Mouse (Mus musculus): ENCODE data around the gene Hsp90aa1.
"Not testable (repeated sequence)": the region's sequence is repeated elsewhere in the genome, so short reads cannot be mapped to it uniquely, and the experiment has no call there.

The Hsp90aa1 gene

DNA sequence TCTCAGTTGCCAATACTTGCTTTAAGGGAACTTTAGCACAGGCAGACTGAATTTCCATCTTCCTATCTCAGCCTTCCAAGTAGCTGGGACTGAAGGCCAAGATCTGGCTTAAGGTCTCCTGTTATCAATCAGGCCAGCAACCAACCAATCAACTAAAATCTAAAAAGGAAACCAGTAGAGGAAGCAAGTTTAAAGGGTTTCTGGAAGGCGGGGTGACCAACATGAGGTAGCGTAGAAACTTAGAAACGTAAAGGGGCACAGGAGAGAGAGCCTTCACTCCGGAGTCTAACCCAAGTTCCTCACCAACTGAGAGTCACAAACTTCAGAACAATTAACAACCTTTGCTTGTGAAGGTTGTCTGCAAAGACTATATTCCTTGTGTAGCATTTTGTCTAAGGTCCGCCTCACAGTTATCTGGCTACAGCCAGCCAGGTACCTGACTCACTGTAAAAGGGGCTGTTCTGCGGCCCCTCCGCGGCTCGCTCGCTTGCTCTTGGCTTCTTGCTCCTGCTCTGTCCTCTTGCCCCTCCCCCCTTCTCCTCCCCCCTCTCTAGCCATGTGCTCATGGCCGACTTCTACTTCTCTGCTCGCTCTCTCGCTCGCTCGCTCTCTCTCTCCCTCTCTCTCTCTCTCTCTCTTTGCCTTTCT is 3.9 kb downstream of the Hsp90aa1 start:
- DNase-seq (ENCODE audit: low read depth, low spot score), result no peak

DNA sequence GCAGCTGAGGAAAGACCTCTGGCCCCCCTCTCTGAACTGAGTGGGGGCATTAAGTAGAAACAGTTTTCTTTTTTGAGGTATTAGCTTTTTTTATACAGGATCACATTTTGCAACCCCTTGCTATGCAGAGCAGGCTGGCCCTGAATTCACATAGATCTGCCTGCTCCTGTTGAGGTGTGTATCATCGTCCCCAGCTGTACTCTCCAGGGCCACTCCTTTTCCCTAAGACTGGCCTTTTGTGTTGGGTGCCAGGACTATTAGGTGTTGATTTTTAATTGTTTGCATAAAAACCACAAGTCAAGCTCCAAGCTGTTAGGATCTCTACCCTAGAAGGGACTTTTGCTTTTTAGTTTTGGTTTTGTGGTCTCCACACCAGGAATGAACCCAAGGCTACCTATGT is 4.4 kb downstream of the Hsp90aa1 start:
- no peak for DNase-seq (ENCODE audit: low read depth, low spot score)

DNA sequence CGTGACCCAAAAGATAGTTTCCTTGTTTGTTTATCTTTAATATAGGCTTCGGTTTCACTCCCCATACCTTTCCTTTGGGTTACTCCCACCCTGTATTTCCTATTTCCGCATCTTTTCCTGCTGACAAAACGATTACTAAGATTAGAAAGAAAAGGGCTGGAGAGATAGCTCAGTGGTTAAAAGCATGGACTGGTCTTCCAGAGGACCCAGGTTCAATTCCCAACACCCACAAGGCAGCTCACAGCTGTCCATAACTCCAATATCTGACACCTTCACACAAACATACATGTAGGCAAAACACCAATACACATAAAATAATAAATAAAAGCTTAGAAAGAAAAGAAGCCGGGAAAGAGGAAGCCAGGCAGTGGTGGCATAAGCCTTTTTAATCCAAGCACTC is 5.1 kb downstream of the Hsp90aa1 start:
- no peak for DNase-seq (ENCODE audit: low read depth, low spot score)

DNA sequence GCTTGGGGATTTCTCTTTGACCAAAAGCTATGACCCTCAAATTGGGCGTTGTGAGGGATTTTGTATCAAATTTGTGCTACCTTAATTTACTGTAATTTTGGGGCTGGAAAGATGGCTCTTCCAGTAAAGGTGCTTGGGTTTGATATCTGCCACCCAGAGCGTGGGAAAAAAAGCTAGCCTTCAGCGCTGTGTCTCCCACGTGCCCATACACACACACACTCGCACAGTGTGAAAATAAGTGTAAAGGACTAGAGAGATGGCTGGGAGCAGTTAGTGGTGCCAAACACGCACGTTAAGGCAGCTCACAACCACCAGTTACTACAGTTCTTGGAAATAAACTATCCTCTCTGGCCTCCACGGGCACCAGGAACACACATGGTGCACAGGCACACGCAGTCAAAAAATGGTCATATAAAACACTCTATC is 5.5 kb downstream of the Hsp90aa1 start:
- no peak for DNase-seq (ENCODE audit: low read depth, low spot score)

DNA sequence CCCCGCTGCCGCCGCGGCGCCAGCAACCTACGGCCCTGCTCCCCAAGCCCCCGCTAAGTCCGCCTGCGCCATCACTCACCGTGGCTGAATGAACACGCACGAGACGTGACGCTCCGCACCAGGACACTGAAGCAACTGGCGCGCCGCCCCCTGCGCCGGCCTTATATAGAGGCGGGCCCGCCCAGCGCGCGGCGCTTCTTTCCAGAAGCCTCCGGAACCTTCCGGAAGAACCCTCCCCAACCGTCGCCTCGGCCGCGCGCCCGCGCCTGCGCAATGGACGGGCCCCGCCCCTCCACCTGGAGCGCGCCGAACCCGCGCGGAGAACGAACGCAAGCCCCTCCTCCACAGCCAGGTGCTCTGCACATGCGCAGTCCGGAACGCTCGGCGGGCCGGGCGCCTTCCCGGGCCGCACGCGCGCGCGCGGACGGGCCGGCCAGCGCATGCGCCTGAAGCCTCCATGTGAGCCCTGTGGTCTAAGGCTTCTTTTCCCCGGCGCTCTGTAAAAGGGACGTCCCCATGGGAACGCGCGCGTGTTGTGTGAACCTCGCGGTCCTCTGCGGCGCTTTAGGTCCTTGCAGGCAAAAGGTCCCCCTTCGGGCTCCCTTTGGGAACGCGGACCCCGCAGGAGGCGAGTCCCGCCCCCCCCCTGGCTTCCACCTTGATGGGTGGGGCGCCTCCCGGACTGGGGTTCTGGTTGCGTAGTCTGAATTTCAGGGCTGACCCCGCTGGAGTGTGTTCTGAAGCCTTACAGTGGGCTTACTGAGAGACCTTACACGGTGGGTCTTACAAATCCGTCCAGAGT is 6.2 kb downstream of the Hsp90aa1 start:
- DNase-seq (ENCODE audit: low read depth, low spot score), result peak; percentile 96

DNA sequence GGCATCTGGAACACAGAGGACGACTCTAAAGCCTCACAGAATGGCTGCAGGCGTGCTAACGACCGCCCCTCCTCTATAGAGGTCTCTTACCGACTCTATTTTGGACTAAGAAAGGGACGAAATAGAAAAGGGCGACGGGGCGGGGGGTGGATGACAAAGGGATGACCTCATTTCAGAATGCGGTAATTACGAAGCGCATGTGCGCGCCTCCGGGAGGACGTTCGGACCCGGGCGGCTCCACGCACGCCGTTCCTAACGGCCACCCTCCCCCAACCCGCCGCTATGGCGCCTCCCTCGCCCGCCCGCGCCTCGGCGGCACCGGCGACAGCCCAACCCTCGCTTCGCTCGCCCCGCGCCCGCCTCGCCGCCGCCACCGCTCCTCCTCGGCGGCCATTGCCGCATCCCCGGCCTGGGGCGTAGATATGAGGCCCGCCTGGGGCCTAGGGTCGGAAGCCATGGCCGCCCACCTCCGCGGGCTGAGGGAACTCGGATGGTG is 6.8 kb downstream of the Hsp90aa1 start:
- peak; percentile 44 for DNase-seq (ENCODE audit: low read depth, low spot score)

DNA sequence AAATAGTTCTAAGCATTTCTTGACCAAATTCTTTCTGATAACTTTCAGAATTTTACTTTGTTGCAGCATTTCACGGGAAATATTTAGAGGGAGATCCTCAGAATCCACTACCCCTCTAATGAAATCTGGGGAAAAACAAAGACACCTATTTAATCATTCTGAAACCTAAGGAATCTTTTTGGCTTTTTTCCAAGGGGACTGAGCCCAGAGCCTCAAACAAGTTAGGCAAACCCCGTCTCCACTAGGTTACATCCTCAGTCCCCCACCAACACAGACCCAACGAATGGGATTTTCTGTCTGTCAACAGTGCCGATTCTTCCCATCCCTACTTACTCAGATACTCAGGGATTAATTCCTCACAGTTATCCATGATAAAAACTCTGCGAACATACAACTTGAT is 9.2 kb downstream of the Hsp90aa1 start:
- not testable (repeated sequence) for DNase-seq (ENCODE audit: low read depth, low spot score)

DNA sequence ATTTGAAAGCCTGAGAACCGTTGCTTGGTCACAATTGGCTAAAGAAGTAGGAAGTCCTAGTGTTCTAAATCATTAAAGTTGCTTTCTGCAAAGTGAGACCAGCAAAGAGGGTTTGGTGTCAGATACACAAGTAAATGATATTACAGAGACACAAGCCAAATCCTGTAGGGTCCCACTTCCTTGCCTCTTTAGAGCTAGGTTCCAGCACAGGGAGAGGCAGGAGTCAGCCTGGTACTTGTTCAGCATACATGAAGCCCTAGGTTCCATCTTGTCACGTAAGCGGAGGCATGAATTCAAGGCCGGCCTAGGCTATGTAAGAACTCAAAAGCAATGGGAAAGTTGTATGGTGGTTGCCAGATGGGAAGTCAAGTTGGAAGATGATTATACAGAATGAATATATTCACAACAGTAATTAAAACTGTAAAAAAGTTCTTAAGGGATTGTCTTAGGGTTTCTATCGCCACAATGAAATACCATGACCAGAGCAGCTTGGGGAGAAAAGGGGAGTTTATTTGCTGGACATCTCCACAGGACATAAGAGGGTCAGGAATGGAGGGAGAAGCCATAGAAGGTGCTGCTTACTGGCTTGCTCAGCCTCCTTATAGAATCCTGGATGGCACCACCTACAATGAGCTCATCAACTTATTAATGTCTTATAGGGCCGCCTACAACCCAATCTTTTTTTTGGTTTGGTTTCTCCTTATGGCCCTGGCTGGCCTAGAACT is 12.4 kb downstream of the Hsp90aa1 start:
- DNase-seq (ENCODE audit: low read depth, low spot score), result no peak

DNA sequence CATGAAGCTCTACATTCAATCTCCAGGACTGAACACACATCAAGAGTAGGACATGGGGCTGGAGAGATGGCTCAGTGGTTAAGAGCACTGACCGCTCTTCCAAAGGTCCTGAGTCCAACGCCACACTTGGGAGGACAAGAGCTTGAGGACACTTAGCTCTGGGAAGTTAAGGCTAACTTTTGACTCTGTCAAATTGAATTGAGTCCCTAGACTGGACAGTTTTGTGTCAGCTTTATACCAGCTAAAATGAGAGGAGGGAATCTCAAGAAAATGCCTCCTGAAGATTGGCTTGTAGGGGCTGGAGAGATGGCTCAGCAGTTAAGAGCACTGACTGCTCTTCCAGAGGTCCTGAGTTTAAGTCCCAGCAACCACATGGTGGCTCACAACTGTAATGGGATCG is 13.6 kb downstream of the Hsp90aa1 start:
- DNase-seq (ENCODE audit: low read depth, low spot score), result not testable (repeated sequence)

DNA sequence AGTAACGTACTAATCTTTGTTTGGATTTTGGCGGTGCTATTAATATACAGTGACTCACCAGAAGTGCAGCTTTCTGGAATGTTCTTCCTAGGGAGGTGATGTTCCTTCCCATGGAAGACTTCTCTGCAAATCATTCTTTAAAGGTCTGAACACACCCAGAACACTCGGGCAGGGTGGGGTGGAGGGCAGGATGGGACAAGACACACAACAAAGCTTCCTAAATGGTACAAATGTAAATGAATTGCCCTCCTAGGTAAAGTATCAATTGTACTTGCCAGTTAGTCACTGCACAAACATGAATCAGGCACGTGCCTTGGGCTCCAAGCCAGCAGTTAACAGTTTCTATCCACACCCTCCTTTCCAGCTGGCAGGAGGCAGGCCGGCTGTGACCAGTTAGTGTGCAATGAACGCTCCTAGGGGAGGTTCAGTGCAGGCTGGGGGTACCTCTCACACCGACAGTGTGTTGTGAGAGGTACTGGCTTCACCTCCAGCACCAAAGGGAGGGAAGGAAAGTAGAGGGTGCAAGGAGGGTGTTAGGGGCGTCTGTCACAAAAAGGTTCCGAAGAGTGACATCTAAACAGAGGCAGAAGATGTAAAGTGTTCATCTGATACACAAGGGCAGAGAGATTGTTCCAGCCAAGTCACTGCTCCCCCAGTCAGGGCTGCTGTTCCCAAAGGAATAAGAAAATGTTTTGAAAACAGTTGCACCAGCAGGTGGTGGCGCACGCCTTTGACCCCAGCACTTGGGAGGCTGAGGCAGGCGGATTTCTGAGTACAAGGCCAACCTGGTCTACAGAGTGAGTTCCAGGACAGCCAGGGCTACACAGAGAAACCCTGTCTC is 14.4 kb downstream of the Hsp90aa1 start:
- DNase-seq (ENCODE audit: low read depth, low spot score), result no peak

DNA sequence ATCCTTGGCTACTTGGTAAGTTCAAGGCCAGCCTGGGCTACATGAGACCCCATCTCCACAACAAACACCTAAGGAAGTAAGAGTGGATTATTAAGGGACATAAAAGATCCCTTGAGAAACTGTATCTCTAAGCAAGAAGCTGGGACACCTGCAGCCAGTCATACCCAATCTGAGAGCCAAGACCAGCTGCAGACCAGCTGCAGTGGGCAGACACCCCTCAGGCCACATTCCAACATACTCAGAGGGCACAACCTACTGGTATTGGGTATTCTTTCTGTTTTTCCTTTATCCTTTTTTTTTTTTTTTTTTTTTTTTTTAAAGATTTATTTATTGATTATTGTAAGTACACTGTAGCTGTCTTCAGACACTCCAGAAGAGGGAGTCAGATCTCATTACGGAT is 18.9 kb downstream of the Hsp90aa1 start:
- no peak for DNase-seq (ENCODE audit: low read depth, low spot score)

DNA sequence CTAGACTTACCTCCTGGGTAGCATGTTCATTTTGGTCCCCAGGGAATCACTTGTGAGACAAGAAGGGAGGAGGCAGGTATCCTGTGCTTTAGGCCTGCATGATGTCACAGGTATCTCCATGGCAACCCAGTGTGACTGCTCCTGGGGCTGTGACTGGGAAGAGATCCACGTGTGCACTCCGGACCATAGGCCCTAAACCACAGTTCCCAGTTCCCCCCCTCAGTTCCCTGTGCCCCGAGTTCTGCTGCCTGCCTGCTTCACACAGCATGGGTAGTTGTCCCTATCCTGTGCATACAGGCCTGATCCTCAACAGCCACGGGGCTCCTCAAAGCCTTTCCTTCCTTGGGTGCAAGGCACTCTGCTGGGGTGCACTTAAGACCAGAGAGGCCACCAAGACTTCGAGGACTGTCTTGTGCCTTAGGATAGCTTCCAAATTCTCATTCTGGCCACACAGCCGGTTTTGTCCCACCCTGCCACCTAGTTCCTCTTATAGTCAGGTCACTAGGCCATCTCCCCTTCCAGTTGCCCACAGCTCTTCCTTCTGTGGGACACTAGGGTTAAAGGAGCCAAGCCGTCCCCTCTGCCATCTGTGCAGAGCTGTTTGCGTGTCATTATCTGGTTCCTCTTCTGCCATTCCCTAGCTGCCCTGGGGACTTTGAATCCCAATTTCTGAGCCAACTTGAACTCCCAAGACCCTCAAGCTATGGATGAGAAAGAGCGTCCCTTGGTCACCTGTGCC is 19.8 kb downstream of the Hsp90aa1 start, which contains the start of gene 1700001K19Rik:
1700001K19Rik (minus strand) TSS at position 59 of the 739 bp plus-strand sequence.
- no peak for DNase-seq (ENCODE audit: low read depth, low spot score)

DNA sequence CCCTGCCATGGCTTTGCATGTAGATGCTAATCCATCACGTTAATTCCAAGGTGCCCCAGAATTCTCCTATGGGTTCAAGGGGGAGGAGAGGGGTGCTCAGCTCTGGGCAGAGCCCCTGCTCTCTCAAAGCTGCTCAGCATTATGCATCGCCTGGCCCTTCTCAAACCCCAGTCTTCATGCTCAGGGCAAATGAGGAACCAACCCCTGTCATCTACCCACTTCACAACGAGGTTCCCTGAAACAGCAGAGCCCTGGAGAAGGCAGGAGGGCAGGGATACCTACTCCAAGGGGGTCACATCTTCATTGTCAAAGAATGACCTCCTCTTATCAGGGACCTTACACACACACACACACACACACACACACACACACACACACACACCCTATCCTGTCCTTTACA is 20.6 kb downstream of the Hsp90aa1 start:
- DNase-seq (ENCODE audit: low read depth, low spot score), result no peak

DNA sequence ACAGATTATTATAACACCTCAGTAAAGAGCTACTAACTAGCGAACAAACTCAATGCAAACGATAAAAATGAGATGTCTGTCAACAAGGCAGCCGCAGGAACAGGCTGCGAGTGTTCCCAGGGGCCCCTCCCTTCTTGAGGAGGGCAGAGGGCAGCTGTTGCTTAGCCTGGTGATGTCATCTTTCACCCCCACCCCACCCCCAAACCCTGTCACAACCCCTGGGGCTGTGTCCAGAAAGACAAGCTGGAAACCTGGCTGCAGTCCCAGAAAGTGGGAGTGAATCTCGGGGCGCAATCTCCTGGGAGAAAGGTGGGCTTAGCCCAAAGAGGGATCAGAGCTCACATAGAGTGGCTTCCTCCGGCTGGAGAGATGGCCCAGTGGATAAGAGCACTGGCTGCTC is 21.3 kb downstream of the Hsp90aa1 start:
- no peak for DNase-seq (ENCODE audit: low read depth, low spot score)

DNA sequence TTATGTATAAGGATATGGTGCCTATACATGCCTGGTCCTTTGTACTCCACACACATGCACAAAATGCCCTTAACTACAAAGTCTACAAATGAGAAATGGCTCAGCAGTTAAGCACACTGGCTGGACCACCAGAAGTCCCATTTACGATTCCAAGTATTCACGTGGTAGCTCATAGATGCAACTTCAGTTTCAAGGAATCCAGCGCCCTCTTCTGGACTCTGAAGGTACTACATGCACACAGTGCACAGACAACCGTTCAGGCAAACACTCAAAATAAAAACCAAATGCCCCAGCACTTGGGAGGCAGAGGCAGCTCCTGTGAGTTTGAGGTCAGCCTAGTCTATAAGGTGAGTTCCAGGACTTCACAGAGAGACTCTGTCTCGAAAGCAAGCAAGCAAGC is 28.3 kb downstream of the Hsp90aa1 start:
- peak; percentile 40 for DNase-seq (ENCODE audit: low read depth, low spot score)

DNA sequence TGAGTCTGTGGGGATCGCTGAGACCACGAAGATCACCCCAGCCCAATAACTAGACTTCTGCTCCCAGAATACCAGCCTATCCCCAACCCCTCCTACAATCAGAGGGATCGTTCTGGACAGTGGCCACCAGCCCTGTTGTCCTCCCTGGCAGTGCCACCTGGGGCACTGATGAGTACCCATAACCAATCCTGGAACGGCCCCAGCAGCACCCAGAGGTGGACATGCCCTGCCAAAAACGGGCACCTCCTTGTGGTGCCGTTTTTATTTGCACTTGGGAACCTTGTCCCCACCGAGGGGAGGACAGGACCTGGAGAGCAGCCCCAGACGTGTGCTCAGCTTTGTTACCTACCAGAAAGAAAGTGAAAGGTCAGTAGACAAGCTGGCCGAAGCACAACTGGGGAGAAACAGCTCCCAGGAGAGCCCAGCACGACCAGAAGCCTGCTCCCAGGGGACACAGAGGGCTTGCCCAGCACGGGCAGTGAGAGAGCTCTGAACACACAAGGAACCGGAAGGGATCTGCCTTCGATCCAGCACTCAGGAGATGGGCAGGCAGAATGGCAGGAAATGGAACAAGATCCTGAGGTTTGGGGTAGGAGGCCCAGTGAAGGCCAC is 35.0 kb downstream of the Hsp90aa1 start:
- DNase-seq (ENCODE audit: low read depth, low spot score), result no peak

DNA sequence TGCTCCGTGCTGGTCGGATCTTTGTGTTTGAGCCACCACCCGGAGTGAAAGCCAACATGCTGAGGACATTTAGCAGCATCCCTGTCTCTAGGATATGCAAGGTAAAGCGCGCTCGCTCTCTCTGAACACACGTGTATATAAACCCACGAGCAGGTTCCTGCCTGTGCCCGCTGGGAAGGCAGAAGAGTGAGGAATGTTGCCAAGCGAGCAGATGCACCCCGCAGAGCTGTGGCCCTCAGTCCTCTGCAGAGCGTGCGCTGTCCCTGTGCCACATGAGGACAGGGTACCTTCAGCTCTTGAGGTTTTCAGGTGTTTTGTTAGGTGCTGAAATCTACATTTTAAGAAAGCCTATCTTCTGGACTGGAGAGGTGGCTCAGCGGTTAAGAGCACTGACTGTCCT is 40.8 kb downstream of the Hsp90aa1 start:
- no peak for DNase-seq (ENCODE audit: low read depth, low spot score)

DNA sequence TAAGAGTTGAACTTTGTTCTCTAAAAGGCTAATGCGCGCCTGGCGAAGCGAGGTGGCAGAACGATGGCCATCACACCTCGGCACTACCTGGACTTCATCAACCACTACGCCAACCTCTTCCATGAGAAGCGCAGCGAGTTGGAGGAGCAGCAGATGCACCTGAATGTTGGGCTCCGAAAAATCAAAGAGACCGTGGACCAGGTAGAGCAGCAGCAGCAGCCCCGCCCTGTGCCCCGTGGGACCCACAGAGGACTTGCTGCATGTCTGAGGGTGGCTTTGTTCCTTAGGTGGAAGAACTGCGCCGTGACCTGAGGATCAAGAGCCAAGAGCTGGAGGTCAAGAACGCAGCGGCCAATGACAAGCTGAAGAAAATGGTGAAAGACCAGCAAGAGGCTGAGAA is 51.1 kb downstream of the Hsp90aa1 start:
- no peak for DNase-seq (ENCODE audit: low read depth, low spot score)

DNA sequence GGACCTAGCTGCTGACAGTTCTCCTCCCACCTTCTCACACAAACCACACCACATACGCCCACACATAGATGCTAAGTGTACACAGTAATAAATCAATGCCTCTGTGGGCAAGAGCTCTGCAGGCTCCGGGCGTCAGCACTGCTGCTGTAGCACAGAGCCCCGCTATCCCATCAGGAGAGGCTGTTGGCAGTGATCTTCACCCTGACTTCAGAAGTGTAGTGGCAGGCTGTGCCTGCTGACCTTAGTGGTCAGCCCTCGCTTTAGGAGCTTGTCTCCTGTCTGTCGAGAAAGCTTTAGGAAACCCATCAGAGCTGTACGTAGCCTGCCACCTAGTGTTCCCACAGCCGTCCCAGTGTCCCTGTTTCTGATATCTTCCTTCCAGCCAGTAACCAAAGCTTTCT is 52.3 kb downstream of the Hsp90aa1 start:
- DNase-seq (ENCODE audit: low read depth, low spot score), result no peak

Data from forelimb bud, embryonic 11.5 days (tissue).